Mouse (Mus musculus) heart, embryonic 11.5 days (tissue): ENCODE results near the gene Eif3k. TPM values are rescaled to one million over a fixed set of nuclear protein-coding genes. Genes with fewer than 3 reads are reported as not detected.

ENCODE experiments used
- ATAC-seq: fragments of 200-750 bp; cut with Nextera tagmentation; replicated peaks from 2 replicates; pipeline ENCODE4 v1.8.0; 2017; ENCODE audit warnings: moderate library complexity; ENCODE audit not compliant: insufficient number of reproducible peaks, low FRiP score, low TSS enrichment
- H3K27ac ChIP-seq: fragments of 300-500 bp; sonication (generic); 2 replicates; pipeline ENCODE4 v1.5.1; 2014; ENCODE audit warnings: mild to moderate bottlenecking, low read depth, low read length
- H3K27me3 ChIP-seq: fragments of 300-500 bp; sonication (generic); 2 replicates; pipeline ENCODE4 v1.6.1; 2014; ENCODE audit warnings: mild to moderate bottlenecking, low read length, mixed read lengths; ENCODE audit not compliant: control insufficient read depth, insufficient read depth
- H3K36me3 ChIP-seq: fragments of 300-500 bp; sonication (generic); 2 replicates; pipeline ENCODE4 v1.6.1; 2014; ENCODE audit warnings: mild to moderate bottlenecking, low read length, moderate library complexity, mixed read lengths; ENCODE audit not compliant: control insufficient read depth, insufficient read depth
- H3K4me1 ChIP-seq: fragments of 300-500 bp; sonication (generic); 2 replicates; pipeline ENCODE4 v1.6.1; 2014; ENCODE audit warnings: low read length; ENCODE audit not compliant: control insufficient read depth, insufficient read depth
- H3K4me2 ChIP-seq: fragments of 300-500 bp; sonication (generic); 2 replicates; pipeline ENCODE4 v1.6.1; 2014; ENCODE audit warnings: mild to moderate bottlenecking, moderate library complexity
- H3K4me3 ChIP-seq: fragments of 300-500 bp; sonication (generic); 2 replicates; pipeline ENCODE4 v1.5.1; 2014; ENCODE audit warnings: low read depth, low read length
- H3K9ac ChIP-seq: fragments of 300-500 bp; sonication (generic); 2 replicates; pipeline ENCODE4 v1.6.1; 2014; ENCODE audit warnings: mild to moderate bottlenecking, low read depth, low read length, moderate library complexity
- H3K9me3 ChIP-seq: fragments of 300-500 bp; sonication (generic); replicated peaks from 2 replicates; pipeline ENCODE4 v1.6.1; 2016; ENCODE audit warnings: low read length; ENCODE audit not compliant: control insufficient read depth
- WGBS: fragments of 180-500 bp; shearing (Covaris S2); extraction: QIAGEN DNeasy Blood & Tissue Kit; methylation state at CpG from one replicate; pipeline ENCODE4 v1.1.7; 2014; ENCODE audit not compliant: insufficient replicate concordance; 5-methylcytosine and 5-hydroxymethylcytosine counted together
- polyA plus RNA-seq: library from polyadenylated mRNA; unstranded; fragments of >200 nt; fragmentation: Nextera tagmentation; extraction: Ambion mirVana; gene quantifications from 2 replicates; pipeline ENCODE4 v1.2.1, GENCODE M21; 2014

Gene Eif3k
- polyA plus RNA-seq, 1 experiment from 2014 or later = 286 TPM

GRCm38 (mm10) chr7:28960354-28961046, 21.2 kb downstream of the Eif3k start:
- Histone ChIP-seq H3K4me3 (peak overlapping the region; percentile 93), H3K9ac (peak overlapping the region; percentile 96), H3K9me3 (no peaks in the 10 kb centered on the region), H3K27ac (peak overlapping the region; percentile 90), H3K4me2 (peak overlapping the region; percentile 93), H3K27me3 (no peaks in the 10 kb centered on the region), H3K36me3 (no peaks in the 10 kb centered on the region), H3K4me1 (peaks cover 37% of the 10 kb centered on the region)
- no peak for ATAC-seq
- 12% methylated on average over 9 of the region's 9 CpGs for WGBS

- peaks cover 42% of the 10 kb centered on the region for H3K4me1 ChIP-seq
Measured at GRCm38 (mm10) chr7:28959505-28960045, 22.1 kb downstream of the Eif3k start.

DNA sequence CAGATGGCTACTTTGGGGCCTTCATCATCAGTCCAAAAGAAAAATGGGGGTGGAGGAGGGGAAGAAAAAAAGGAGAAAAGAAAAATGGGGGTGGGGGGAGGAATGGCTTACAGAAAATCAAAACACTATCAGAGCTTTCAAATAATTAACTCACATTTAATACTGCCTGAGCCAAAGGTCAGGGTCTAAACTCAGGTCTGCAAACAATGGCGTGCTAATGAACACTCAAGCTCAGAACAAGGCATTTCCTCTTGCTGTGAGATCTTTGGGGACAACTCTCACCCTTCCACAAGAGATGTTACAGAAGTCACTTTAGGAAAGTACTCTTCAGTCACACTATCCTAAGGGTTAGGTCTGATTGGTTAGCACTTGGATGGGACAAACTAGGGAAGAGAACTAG, 22.9 kb downstream of the Eif3k start:
- Histone ChIP-seq H3K9me3 (no peaks in the 10 kb centered on the region), H3K9ac (0 out of 2 replicates have a peak overlapping the region, but pooled peaks have one; percentile 96), H3K4me1 (peaks cover 45% of the 10 kb centered on the region), H3K27ac (peak overlapping the region; percentile 90; the same call in 1 of the 2 replicates), H3K4me3 (no peak overlapping the region; the same call in 1 of the 2 replicates), H3K36me3 (no peaks in the 10 kb centered on the region; the same call in 1 of the 2 replicates), H3K4me2 (peak overlapping the region; percentile 93), H3K27me3 (no peaks in the 10 kb centered on the region)
- ATAC-seq = no peak
- 47% methylated on average over 1 of the region's 1 CpGs for WGBS

More at GRCm38 (mm10) chr7:28959505-28960045, 22.1 kb downstream of the Eif3k start:
- ATAC-seq = no peak
- Histone ChIP-seq H3K4me2 (peak overlapping the region; percentile 93), H3K4me3 (peak overlapping the region; percentile 93), H3K27me3 (no peaks in the 10 kb centered on the region), H3K27ac (peak overlapping the region; percentile 90), H3K9ac (peak overlapping the region; percentile 96), H3K36me3 (no peaks in the 10 kb centered on the region; the same call in 1 of the 2 replicates), H3K9me3 (no peaks in the 10 kb centered on the region)
- 12% methylated on average over 6 of the region's 6 CpGs for WGBS

GRCm38 (mm10) chr7:28957997-28958725, 23.5 kb downstream of the Eif3k start:
- no peaks in the 10 kb centered on the region; the same call in 1 of the 2 replicates for H3K36me3 ChIP-seq
- H3K4me1 ChIP-seq = peaks cover 51% of the 10 kb centered on the region
- peak overlapping the region; percentile 37; the same call in 1 of the 2 replicates for H3K27ac ChIP-seq
- H3K9me3 ChIP-seq = no peaks in the 10 kb centered on the region
- H3K9ac ChIP-seq = 0 out of 2 replicates have a peak overlapping the region, but pooled peaks have one; percentile 8
- no peak for ATAC-seq
- WGBS = 45% methylated on average over 1 of the region's 1 CpGs
- H3K27me3 ChIP-seq = no peaks in the 10 kb centered on the region
- H3K4me2 ChIP-seq = peak overlapping the region; percentile 93
- no peak overlapping the region for H3K4me3 ChIP-seq

- Histone ChIP-seq H3K4me1 (peaks cover 60% of the 10 kb centered on the region), H3K9me3 (no peaks in the 10 kb centered on the region), H3K9ac (no peak overlapping the region), H3K4me3 (peak overlapping the region; percentile 16; the same call in 1 of the 2 replicates), H3K4me2 (peak overlapping the region; percentile 23; the same call in 1 of the 2 replicates), H3K27ac (peak overlapping the region; percentile 37; the same call in 1 of the 2 replicates), H3K36me3 (no peaks in the 10 kb centered on the region; the same call in 1 of the 2 replicates), H3K27me3 (no peaks in the 10 kb centered on the region)
- 65% methylated on average over 6 of the region's 6 CpGs for WGBS
- no peak for ATAC-seq
Measured at GRCm38 (mm10) chr7:28957286-28957685, 24.4 kb downstream of the Eif3k start.

GRCm38 (mm10) chr7:28956270-28956669, 25.4 kb downstream of the Eif3k start:
- Histone ChIP-seq H3K4me3 (no peak overlapping the region), H3K36me3 (no peaks in the 10 kb centered on the region; the same call in 1 of the 2 replicates), H3K9me3 (no peaks in the 10 kb centered on the region), H3K4me2 (no peak overlapping the region), H3K27me3 (no peaks in the 10 kb centered on the region), H3K9ac (no peak overlapping the region), H3K27ac (0 out of 2 replicates have a peak overlapping the region, but pooled peaks have one; percentile 15), H3K4me1 (peaks cover 70% of the 10 kb centered on the region)
- 72% methylated on average over 1 of the region's 1 CpGs for WGBS
- ATAC-seq = no peak

GRCm38 (mm10) chr7:28955295-28955897, 26.3 kb downstream of the Eif3k start:
- H3K4me3 ChIP-seq = no peak overlapping the region
- no peaks in the 10 kb centered on the region for H3K27me3 ChIP-seq
- no peaks in the 10 kb centered on the region; the same call in 1 of the 2 replicates for H3K36me3 ChIP-seq
- ATAC-seq = no peak
- no peak overlapping the region for H3K4me2 ChIP-seq
- no peaks in the 10 kb centered on the region for H3K9me3 ChIP-seq
- peak overlapping the region; percentile 42 for H3K27ac ChIP-seq
- H3K4me1 ChIP-seq = peaks cover 78% of the 10 kb centered on the region
- 58% methylated on average over 5 of the region's 5 CpGs for WGBS
- no peak overlapping the region for H3K9ac ChIP-seq

GRCm38 (mm10) chr7:28954773-28955172, 26.9 kb downstream of the Eif3k start:
- no peak for ATAC-seq
- no peak overlapping the region for H3K4me2 ChIP-seq

More at GRCm38 (mm10) chr7:28954773-28955172, 26.9 kb downstream of the Eif3k start:
- peak overlapping the region; percentile 42 for H3K27ac ChIP-seq
- no peaks in the 10 kb centered on the region for H3K27me3 ChIP-seq
- H3K9ac ChIP-seq = no peak overlapping the region
- peaks cover 79% of the 10 kb centered on the region for H3K4me1 ChIP-seq
- no peaks in the 10 kb centered on the region; the same call in 1 of the 2 replicates for H3K36me3 ChIP-seq
- no peak overlapping the region for H3K4me3 ChIP-seq
- H3K9me3 ChIP-seq = no peaks in the 10 kb centered on the region
- 82% methylated on average over 4 of the region's 4 CpGs for WGBS
